Mouse (Mus musculus): Measurements from ENCODE around the gene Anxa11. TPM values are rescaled to one million over a fixed set of nuclear protein-coding genes. Genes with fewer than 3 reads are reported as not detected.
A peak's percentile ranks its signal among the peaks of the same experiment; 100 is the strongest.
"Not testable (repeated sequence)": the region's sequence is repeated elsewhere in the genome, so short reads cannot be mapped to it uniquely, and the experiment has no call there.

Anxa11 gene
- polyA plus RNA-seq, 1 experiment: not detected

GRCm38 (mm10) chr14:25805871-25806270, 36.1 kb upstream of the Anxa11 start:
- TF ChIP-seq CTCF (IDR thresholded peaks at IDR 0.05; ENCODE audit: insufficient read depth, low read depth, low read length) (no peak), POLR2A (IDR thresholded peaks at IDR 0.05; ENCODE audit: insufficient read depth, low read depth, low read length) (no peak)
- H3K4me1 ChIP-seq (ENCODE audit: control insufficient read depth, insufficient read depth, low read length): peaks cover 8% of the 10 kb centered on the region
- 61% methylated on average over 7 of the region's 7 CpGs for WGBS
- H3K27ac ChIP-seq (ENCODE audit: insufficient read depth, low read depth, low read length): no peak overlapping the region
- no peak overlapping the region for H3K4me3 ChIP-seq (ENCODE audit: insufficient read depth, low read depth, low read length)

- Histone ChIP-seq H3K27ac (ENCODE audit: insufficient read depth, low read depth, low read length) (no peak overlapping the region), H3K4me3 (ENCODE audit: insufficient read depth, low read depth, low read length) (no peak overlapping the region), H3K4me1 (ENCODE audit: control insufficient read depth, insufficient read depth, low read length) (peaks cover 8% of the 10 kb centered on the region)
- no peak for TF ChIP-seq POLR2A (IDR thresholded peaks at IDR 0.05; ENCODE audit: insufficient read depth, low read depth, low read length)
- TF ChIP-seq CTCF (IDR thresholded peaks at IDR 0.05; ENCODE audit: insufficient read depth, low read depth, low read length): no peak
- WGBS: 88% methylated on average over 7 of the region's 7 CpGs
Observed at GRCm38 (mm10) chr14:25806561-25806960, 35.4 kb upstream of the Anxa11 start.

GRCm38 (mm10) chr14:25811026-25811425, 30.9 kb upstream of the Anxa11 start:
- not testable (repeated sequence) for H3K27ac ChIP-seq (ENCODE audit: insufficient read depth, low read depth, low read length); H3K4me3 ChIP-seq (ENCODE audit: insufficient read depth, low read depth, low read length); H3K4me1 ChIP-seq (ENCODE audit: control insufficient read depth, insufficient read depth, low read length)
- WGBS: 79% methylated on average over 1 of the region's 1 CpGs

- Histone ChIP-seq H3K4me3 (ENCODE audit: insufficient read depth, low read depth, low read length) (no peak overlapping the region), H3K4me1 (ENCODE audit: control insufficient read depth, insufficient read depth, low read length) (peaks cover 2% of the 10 kb centered on the region; the same call in 1 of the 2 replicates), H3K27ac (ENCODE audit: insufficient read depth, low read depth, low read length) (no peak overlapping the region)
- no peak for TF ChIP-seq POLR2A (IDR thresholded peaks at IDR 0.05; ENCODE audit: insufficient read depth, low read depth, low read length)
- TF ChIP-seq CTCF (IDR thresholded peaks at IDR 0.05; ENCODE audit: insufficient read depth, low read depth, low read length): no peak
Observed at GRCm38 (mm10) chr14:25814140-25814539, 27.8 kb upstream of the Anxa11 start.

GRCm38 (mm10) chr14:25816416-25816815, 25.5 kb upstream of the Anxa11 start:
- H3K4me3 ChIP-seq (ENCODE audit: insufficient read depth, low read depth, low read length): no peak overlapping the region
- TF ChIP-seq POLR2A (IDR thresholded peaks at IDR 0.05; ENCODE audit: insufficient read depth, low read depth, low read length) (no peak), CTCF (IDR thresholded peaks at IDR 0.05; ENCODE audit: insufficient read depth, low read depth, low read length) (peak; percentile 85)
- 14% methylated on average over 9 of the region's 9 CpGs for WGBS

GRCm38 (mm10) chr14:25822584-25822983, 19.4 kb upstream of the Anxa11 start:
- Histone ChIP-seq H3K27ac (ENCODE audit: insufficient read depth, low read depth, low read length) (no peak overlapping the region), H3K4me3 (ENCODE audit: insufficient read depth, low read depth, low read length) (no peak overlapping the region), H3K4me1 (ENCODE audit: control insufficient read depth, insufficient read depth, low read length) (peaks cover 3% of the 10 kb centered on the region; the same call in 1 of the 2 replicates)
- no peak for TF ChIP-seq POLR2A (IDR thresholded peaks at IDR 0.05; ENCODE audit: insufficient read depth, low read depth, low read length)
- no peak for TF ChIP-seq CTCF (IDR thresholded peaks at IDR 0.05; ENCODE audit: insufficient read depth, low read depth, low read length)
- WGBS: 88% methylated on average over 1 of the region's 1 CpGs

More at GRCm38 (mm10) chr14:25816416-25816815, 25.5 kb upstream of the Anxa11 start:
- H3K27ac ChIP-seq (ENCODE audit: insufficient read depth, low read depth, low read length): no peak overlapping the region
- peaks cover 2% of the 10 kb centered on the region; the same call in 1 of the 2 replicates for H3K4me1 ChIP-seq (ENCODE audit: control insufficient read depth, insufficient read depth, low read length)

- no peak for TF ChIP-seq CTCF (IDR thresholded peaks at IDR 0.05; ENCODE audit: insufficient read depth, low read depth, low read length)
- no peak for TF ChIP-seq POLR2A (IDR thresholded peaks at IDR 0.05; ENCODE audit: insufficient read depth, low read depth, low read length)
- Histone ChIP-seq H3K4me3 (ENCODE audit: insufficient read depth, low read depth, low read length) (no peak overlapping the region), H3K27ac (ENCODE audit: insufficient read depth, low read depth, low read length) (no peak overlapping the region), H3K4me1 (ENCODE audit: control insufficient read depth, insufficient read depth, low read length) (peaks cover 3% of the 10 kb centered on the region; the same call in 1 of the 2 replicates)
- 61% methylated on average over 5 of the region's 5 CpGs for WGBS
Observed at GRCm38 (mm10) chr14:25824995-25825394, 17.0 kb upstream of the Anxa11 start.

GRCm38 (mm10) chr14:25825880-25826626, 15.9 kb upstream of the Anxa11 start:
- no peak overlapping the region for H3K4me3 ChIP-seq (ENCODE audit: insufficient read depth, low read depth, low read length)
- H3K4me1 ChIP-seq (ENCODE audit: control insufficient read depth, insufficient read depth, low read length): peaks cover 5% of the 10 kb centered on the region; the same call in 1 of the 2 replicates
- TF ChIP-seq POLR2A (IDR thresholded peaks at IDR 0.05; ENCODE audit: insufficient read depth, low read depth, low read length) (no peak), CTCF (IDR thresholded peaks at IDR 0.05; ENCODE audit: insufficient read depth, low read depth, low read length) (no peak)
- H3K27ac ChIP-seq (ENCODE audit: insufficient read depth, low read depth, low read length): no peak overlapping the region
- WGBS: 89% methylated on average over 11 of the region's 11 CpGs

- no peak overlapping the region for H3K4me3 ChIP-seq (ENCODE audit: insufficient read depth, low read depth, low read length)
- H3K27ac ChIP-seq (ENCODE audit: insufficient read depth, low read depth, low read length): no peak overlapping the region
- TF ChIP-seq POLR2A (IDR thresholded peaks at IDR 0.05; ENCODE audit: insufficient read depth, low read depth, low read length) (no peak), CTCF (IDR thresholded peaks at IDR 0.05; ENCODE audit: insufficient read depth, low read depth, low read length) (no peak)
- H3K4me1 ChIP-seq (ENCODE audit: control insufficient read depth, insufficient read depth, low read length): peaks cover 5% of the 10 kb centered on the region; the same call in 1 of the 2 replicates
- 99% methylated on average over 2 of the region's 2 CpGs for WGBS
Observed at GRCm38 (mm10) chr14:25826866-25827265, 15.1 kb upstream of the Anxa11 start.

Measured in olfactory bulb, adult 2 months (tissue).